Mouse (Mus musculus): ENCODE measurements around the gene Nfkb1. TPM values are rescaled to one million over a fixed set of nuclear protein-coding genes. Genes with fewer than 3 reads are reported as not detected.

Nfkb1 gene
- total and polyA plus RNA-seq, 3 experiments, result 44.8 to 93.6 (median 59.9) TPM

- no peak for DNase-seq (ENCODE audit: low read depth, low spot score)
- Histone ChIP-seq H3K4me1 (ENCODE audit: control insufficient read depth in 1 of 2, insufficient read depth in 2 of 2, low read length in 2 of 2) (peaks cover 0 to 2% of the 10 kb centered on the region in 2 experiments; a peak in 2 of 4 replicates), H3K27me3 (ENCODE audit: control insufficient read depth in 1 of 2, insufficient read depth in 2 of 2, low read length in 2 of 2) (no peaks in the 10 kb centered on the region), H3K4me3 (ENCODE audit: control insufficient read depth in 1 of 2, insufficient read depth in 1 of 2, low read depth in 2 of 2, low read length in 2 of 2) (no peak overlapping the region), H3K9ac (ENCODE audit: control insufficient read depth, low read depth, low read length, poor library complexity, severe bottlenecking) (no peak overlapping the region), H3K9me3 (replicated peaks; ENCODE audit: insufficient read depth, low read length) (no peaks in the 10 kb centered on the region), H3K79me2 (ENCODE audit: control insufficient read depth, insufficient read depth, low read length, poor library complexity) (peaks cover 3% of the 10 kb centered on the region; the same call in 1 of the 2 replicates), H3K27ac (ENCODE audit: control insufficient read depth, low read depth, low read length) (no peak overlapping the region), H3K36me3 (ENCODE audit: control insufficient read depth in 1 of 2, insufficient read depth in 2 of 2, low read length in 2 of 2) (peaks cover 0 to 8% of the 10 kb centered on the region in 2 experiments; a peak in 2 of 4 replicates)
- TF ChIP-seq JUND (IDR thresholded peaks at IDR 0.05; ENCODE audit: low read depth, low read length), result no peak
Observed at GRCm38 (mm10) chr3:135675480-135675879, 15.9 kb downstream of the Nfkb1 start.

GRCm38 (mm10) chr3:135674716-135675392, 16.5 kb downstream of the Nfkb1 start:
- H3K4me3 ChIP-seq (ENCODE audit: control insufficient read depth in 1 of 2, insufficient read depth in 1 of 2, low read depth in 2 of 2, low read length in 2 of 2), result no peak overlapping the region
- TF ChIP-seq CHD2 (IDR thresholded peaks at IDR 0.05; ENCODE audit: low read length), result no peak
- no peak for TF ChIP-seq POLR2AphosphoS5 (IDR thresholded peaks at IDR 0.05; ENCODE audit: borderline replicate concordance, low read depth, low read length)
- TF ChIP-seq BHLHE40 (IDR thresholded peaks at IDR 0.05; ENCODE audit: borderline replicate concordance, low read depth, low read length), result no peak
- no peak for TF ChIP-seq SIN3A (IDR thresholded peaks at IDR 0.05; ENCODE audit: low read length)
- no peak for TF ChIP-seq CTCF (IDR thresholded peaks at IDR 0.05 in 2 of 3, conservative IDR thresholded peaks at IDR 0.05 in 1 of 3; ENCODE audit: control insufficient read depth in 1 of 3, insufficient read depth in 1 of 3, low read depth in 2 of 3, low read length in 3 of 3, poor library complexity in 1 of 3, severe bottlenecking in 1 of 3)
- no peak for TF ChIP-seq EP300 (IDR thresholded peaks at IDR 0.05; ENCODE audit: low read depth in 1 of 2, low read length in 2 of 2)
- TF ChIP-seq RAD21 (IDR thresholded peaks at IDR 0.05; ENCODE audit: low read depth, low read length), result no peak
- no peak for TF ChIP-seq JUND (IDR thresholded peaks at IDR 0.05; ENCODE audit: low read depth, low read length)
- no peak for TF ChIP-seq TBP (IDR thresholded peaks at IDR 0.05; ENCODE audit: low read depth, low read length)
- H3K27me3 ChIP-seq (ENCODE audit: control insufficient read depth in 1 of 2, insufficient read depth in 2 of 2, low read length in 2 of 2), result no peaks in the 10 kb centered on the region
- H3K36me3 ChIP-seq (ENCODE audit: control insufficient read depth in 1 of 2, insufficient read depth in 2 of 2, low read length in 2 of 2), result peaks cover 0 to 8% of the 10 kb centered on the region in 2 experiments; a peak in 2 of 4 replicates
- H3K9ac ChIP-seq (ENCODE audit: control insufficient read depth, low read depth, low read length, poor library complexity, severe bottlenecking), result no peak overlapping the region
- H3K9me3 ChIP-seq (replicated peaks; ENCODE audit: insufficient read depth, low read length), result no peaks in the 10 kb centered on the region
- H3K27ac ChIP-seq (ENCODE audit: control insufficient read depth, low read depth, low read length), result no peak overlapping the region
- H3K4me1 ChIP-seq (ENCODE audit: control insufficient read depth in 1 of 2, insufficient read depth in 2 of 2, low read length in 2 of 2), result peaks cover 0 to 2% of the 10 kb centered on the region in 2 experiments; a peak in 2 of 4 replicates
- no peak for DNase-seq (ENCODE audit: low read depth, low spot score)
- H3K79me2 ChIP-seq (ENCODE audit: control insufficient read depth, insufficient read depth, low read length, poor library complexity), result peaks cover 3% of the 10 kb centered on the region; the same call in 1 of the 2 replicates

- H3K4me1 ChIP-seq (ENCODE audit: control insufficient read depth in 1 of 2, insufficient read depth in 2 of 2, low read length in 2 of 2), result peaks cover 0 to 2% of the 10 kb centered on the region in 2 experiments; a peak in 2 of 4 replicates
- no peak overlapping the region for H3K9ac ChIP-seq (ENCODE audit: control insufficient read depth, low read depth, low read length, poor library complexity, severe bottlenecking)
- TF ChIP-seq EP300 (IDR thresholded peaks at IDR 0.05; ENCODE audit: low read depth in 1 of 2, low read length in 2 of 2), result 0 out of 4 replicates have a peak, but pooled peaks of 1 of the 2 experiments have one; percentile 4
- TF ChIP-seq CHD1 (IDR thresholded peaks at IDR 0.05; ENCODE audit: low read depth, low read length), result no peak
- H3K27me3 ChIP-seq (ENCODE audit: control insufficient read depth in 1 of 2, insufficient read depth in 2 of 2, low read length in 2 of 2), result no peaks in the 10 kb centered on the region
- peaks cover 0 to 8% of the 10 kb centered on the region in 2 experiments; a peak in 2 of 4 replicates for H3K36me3 ChIP-seq (ENCODE audit: control insufficient read depth in 1 of 2, insufficient read depth in 2 of 2, low read length in 2 of 2)
- H3K27ac ChIP-seq (ENCODE audit: control insufficient read depth, low read depth, low read length), result no peak overlapping the region
- no peak for DNase-seq (ENCODE audit: low read depth, low spot score)
- H3K9me3 ChIP-seq (replicated peaks; ENCODE audit: insufficient read depth, low read length), result no peaks in the 10 kb centered on the region
- no peak overlapping the region for H3K4me3 ChIP-seq (ENCODE audit: control insufficient read depth in 1 of 2, insufficient read depth in 1 of 2, low read depth in 2 of 2, low read length in 2 of 2)
- peaks cover 3% of the 10 kb centered on the region; the same call in 1 of the 2 replicates for H3K79me2 ChIP-seq (ENCODE audit: control insufficient read depth, insufficient read depth, low read length, poor library complexity)
Observed at GRCm38 (mm10) chr3:135673695-135674094, 17.7 kb downstream of the Nfkb1 start.

Measured in MEL (cell line).